18 mouse cellular contexts compared by ENCODE assay signal in genomic region chr13:51862750-51863149, GRCm38 (mm10).
"Had no signal": no experiment of that assay in that cellular context is flagged by ENCODE, and none has a peak within 500 bp of the region (broad histone marks: within the 10 kb centered on the region; RNA-seq: fewer than 3 reads in every experiment).

No protein-coding gene starts in this region.

- DNase-seq: lung, adult 18-20 months; lung, embryonic 14.5 days; lung, postnatal 10 days; lung, postnatal 4 days; retina, postnatal 1 day; right cerebral cortex, adult 18-20 months; right cerebral cortex, postnatal 25 days; right cerebral cortex, postnatal 4 days; spleen, adult 18-20 months; thymus, adult 2 months; thymus, postnatal 25 days; thymus, postnatal 4 days had no signal

- H3K36me3 ChIP-seq: midbrain, embryonic 10.5 days; midbrain, embryonic 13.5 days; midbrain, embryonic 15.5 days; neural tube, embryonic 13.5 days; neural tube, embryonic 15.5 days had no signal

- H3K4me3 ChIP-seq: midbrain, embryonic 10.5 days; midbrain, embryonic 13.5 days; midbrain, embryonic 15.5 days; myocyte; neural tube, embryonic 13.5 days; neural tube, embryonic 15.5 days had no signal

- H3K9me3 ChIP-seq: midbrain, embryonic 13.5 days; midbrain, embryonic 15.5 days; neural tube, embryonic 13.5 days; neural tube, embryonic 15.5 days had no signal

- H3K27me3 ChIP-seq: neural tube, embryonic 15.5 days had no signal

- H3K4me1 ChIP-seq: midbrain, embryonic 13.5 days; midbrain, embryonic 15.5 days had no signal

- H3K9ac ChIP-seq: lung, embryonic 14.5 days; midbrain, embryonic 13.5 days; midbrain, embryonic 15.5 days; neural tube, embryonic 13.5 days; neural tube, embryonic 15.5 days had no signal

- H3K27ac ChIP-seq: midbrain, embryonic 10.5 days; midbrain, embryonic 13.5 days; midbrain, embryonic 15.5 days; neural tube, embryonic 13.5 days; neural tube, embryonic 15.5 days had no signal
